Mouse (Mus musculus): ENCODE data around the gene Ampd1. TPM values are rescaled to one million over a fixed set of nuclear protein-coding genes. Genes with fewer than 3 reads are reported as not detected.
A peak's percentile ranks its signal among the peaks of the same experiment; 100 is the strongest.

The Ampd1 gene
- total RNA-seq (2012; rRNA removed) (not detected in 2 replicates), total RNA-seq (2014; rRNA removed) (not detected in 2 replicates), polyA plus RNA-seq (2012; ENCODE audit: insufficient read length, low read depth) (0.19 and 0.38 TPM in 2 replicates)

DNA sequence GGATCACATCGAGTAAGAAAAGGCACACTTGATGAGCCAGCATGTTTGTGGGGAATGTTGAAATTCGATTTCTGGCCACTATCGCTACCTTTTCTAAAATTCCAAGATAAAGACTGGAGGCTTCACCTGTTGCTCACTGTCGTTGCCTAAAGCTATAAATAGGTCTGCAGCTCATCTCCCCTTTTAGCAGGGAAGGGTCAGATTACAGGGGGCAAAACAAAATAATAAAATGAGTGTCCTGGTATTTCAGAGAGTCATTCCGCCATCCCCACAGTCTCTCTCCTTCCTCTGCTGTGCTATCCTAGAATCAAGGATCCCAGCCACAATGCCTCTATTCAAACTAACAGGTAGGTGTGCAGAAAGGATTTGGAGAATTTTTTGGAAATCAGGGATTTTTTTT, at the start of gene Ampd1:
Gene Ampd1, plus strand, starts transcription at position 244 of the 400 bp plus-strand sequence.
- no peaks in the 10 kb centered on the region for H3K27me3 ChIP-seq (replicated peaks)
- H3K9ac ChIP-seq (ENCODE audit: insufficient read depth, low read depth): no peak within 1 kb of the TSS
- dilution Hi-C loops (cut with MboI; ENCODE audit: extremely low pct_ligation_motif_present, extremely low pct_unique_long_range_greater_than_20kb, low sequenced_read_pairs) (no loop called here), in situ Hi-C loops (cut with MboI; ENCODE audit: low pct_ligation_motif_present, low pct_unique_long_range_greater_than_20kb, low sequenced_read_pairs) (no loop called here)
- H3K4me3 ChIP-seq (replicated peaks in 1 of 3; ENCODE audit: low read depth in 2 of 3, low read length in 2 of 3, poor library complexity in 1 of 3): no peak within 1 kb of the TSS
- H3K36me3 ChIP-seq (replicated peaks in 1 of 2; ENCODE audit: control insufficient read depth in 1 of 2, insufficient read depth in 1 of 2, low read length in 1 of 2): peaks cover 5 to 9% of the 10 kb centered on the region in 2 experiments
- no peak within 1 kb of the TSS for H3K4me2 ChIP-seq (ENCODE audit: insufficient read depth, low read depth, poor library complexity, severe bottlenecking)
- H3K27ac ChIP-seq (ENCODE audit: insufficient read depth, low read depth): no peak within 1 kb of the TSS
- TF ChIP-seq TBP (conservative IDR thresholded peaks at IDR 0.05; ENCODE audit: low read depth, low read length) (no peak), BHLHE40 (IDR thresholded peaks at IDR 0.05; ENCODE audit: low read depth, low read length) (no peak), UBTF (IDR thresholded peaks at IDR 0.05; ENCODE audit: low read depth, low read length) (no peak), HCFC1 (IDR thresholded peaks at IDR 0.05; ENCODE audit: low read depth, low read length) (no peak), ZC3H11A (IDR thresholded peaks at IDR 0.05; ENCODE audit: low read depth, low read length) (no peak), GABPA (IDR thresholded peaks at IDR 0.05; ENCODE audit: insufficient replicate concordance, low read depth, low read length) (no peak), ZNF384 (IDR thresholded peaks at IDR 0.05; ENCODE audit: low read depth, low read length) (no peak), EP300 (IDR thresholded peaks at IDR 0.05; ENCODE audit: low read length) (no peak), MXI1 (IDR thresholded peaks at IDR 0.05; ENCODE audit: low read depth, low read length) (no peak), JUND (conservative IDR thresholded peaks at IDR 0.05; ENCODE audit: low read depth, low read length) (no peak), MAFK (IDR thresholded peaks at IDR 0.05; ENCODE audit: insufficient replicate concordance, low read length) (no peak), SMC3 (IDR thresholded peaks at IDR 0.05; ENCODE audit: low read depth, low read length) (no peak), MYC (IDR thresholded peaks at IDR 0.05; ENCODE audit: low read depth, low read length) (no peak), E2F4 (IDR thresholded peaks at IDR 0.05; ENCODE audit: insufficient replicate concordance, low read depth, low read length) (no peak), TCF12 (IDR thresholded peaks at IDR 0.05; ENCODE audit: low read depth, low read length) (no peak), JUN (IDR thresholded peaks at IDR 0.05; ENCODE audit: insufficient read depth, low read depth, low read length) (no peak), USF2 (conservative IDR thresholded peaks at IDR 0.05; ENCODE audit: low read depth, low read length) (no peak), POLR2AphosphoS2 (IDR thresholded peaks at IDR 0.05; ENCODE audit: low read depth, low read length) (no peak)
- DNase-seq (ENCODE audit: extremely low read depth): no peak
- H3K79me2 ChIP-seq (replicated peaks; ENCODE audit: control insufficient read depth, extremely low read depth, insufficient read depth, poor library complexity, severe bottlenecking): no peaks in the 10 kb centered on the region
- H3K4me1 ChIP-seq (ENCODE audit: control insufficient read depth in 1 of 2, insufficient read depth in 2 of 2): no peaks in the 10 kb centered on the region
- no peaks in the 10 kb centered on the region for H3K9me3 ChIP-seq (replicated peaks; ENCODE audit: low read length)

DNA sequence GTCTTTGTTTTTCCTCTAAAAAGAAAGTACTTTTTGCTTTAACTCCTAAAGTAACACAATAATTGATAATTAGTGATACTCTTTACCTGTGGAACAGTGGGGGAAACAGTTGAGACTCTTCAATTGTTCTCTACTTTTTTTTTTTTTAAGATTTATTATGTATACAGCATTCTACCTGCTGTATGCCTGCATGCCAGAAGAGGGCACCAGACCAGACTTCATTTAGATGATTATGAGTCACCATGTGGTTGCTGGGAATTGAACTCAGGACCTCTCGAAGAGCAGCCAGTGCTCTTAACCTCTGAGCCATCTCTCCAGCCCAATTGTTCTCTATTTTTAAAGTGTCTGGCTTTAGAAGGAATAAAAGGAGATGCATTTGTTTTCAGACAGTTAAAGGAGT, 47.6 kb upstream of the Ampd1 start:
- TF ChIP-seq CHD2 (IDR thresholded peaks at IDR 0.05; ENCODE audit: low read length): no peak
- peak; percentile 29 to 48; a peak in 3 of 4 replicates for TF ChIP-seq CTCF (conservative IDR thresholded peaks at IDR 0.05 in 1 of 2, IDR thresholded peaks at IDR 0.05 in 1 of 2; ENCODE audit: low read depth in 2 of 2, low read length in 2 of 2)
- peak; percentile 60; the same call in 1 of the 2 replicates for TF ChIP-seq MYC (IDR thresholded peaks at IDR 0.05; ENCODE audit: low read depth, low read length)
- no peak for TF ChIP-seq ZC3H11A (IDR thresholded peaks at IDR 0.05; ENCODE audit: low read depth, low read length)
- TF ChIP-seq CHD1 (IDR thresholded peaks at IDR 0.05; ENCODE audit: low read depth, low read length): 0 out of 2 replicates have a peak, but pooled peaks have one; percentile 35
- TF ChIP-seq SIN3A (IDR thresholded peaks at IDR 0.05; ENCODE audit: low read length): 0 out of 2 replicates have a peak, but pooled peaks have one; percentile 35
- 0 out of 2 replicates have a peak, but pooled peaks have one; percentile 5 for TF ChIP-seq JUN (IDR thresholded peaks at IDR 0.05; ENCODE audit: insufficient read depth, low read depth, low read length)
- 0 out of 2 replicates have a peak, but pooled peaks have one; percentile 46 for TF ChIP-seq MAX (IDR thresholded peaks at IDR 0.05; ENCODE audit: low read length)
- TF ChIP-seq USF2 (conservative IDR thresholded peaks at IDR 0.05; ENCODE audit: low read depth, low read length): no peak
- no peak for TF ChIP-seq POLR2A (IDR thresholded peaks at IDR 0.05; ENCODE audit: low read depth, low read length)
- TF ChIP-seq ZNF384 (IDR thresholded peaks at IDR 0.05; ENCODE audit: low read depth, low read length): peak; percentile 83
- no peak for TF ChIP-seq BHLHE40 (IDR thresholded peaks at IDR 0.05; ENCODE audit: low read depth, low read length)
- TF ChIP-seq JUND (conservative IDR thresholded peaks at IDR 0.05; ENCODE audit: low read depth, low read length): peak; percentile 59
- Histone ChIP-seq H3K27ac (ENCODE audit: insufficient read depth, low read depth) (no peak overlapping the region), H3K27me3 (replicated peaks) (no peaks in the 10 kb centered on the region), H3K9me3 (replicated peaks; ENCODE audit: low read length) (no peaks in the 10 kb centered on the region), H3K4me2 (ENCODE audit: insufficient read depth, low read depth, poor library complexity, severe bottlenecking) (no peak overlapping the region), H3K36me3 (replicated peaks in 1 of 2; ENCODE audit: control insufficient read depth in 1 of 2, insufficient read depth in 1 of 2, low read length in 1 of 2) (peaks cover 22 to 56% of the 10 kb centered on the region in 2 experiments), H3K79me2 (replicated peaks; ENCODE audit: control insufficient read depth, extremely low read depth, insufficient read depth, poor library complexity, severe bottlenecking) (peaks cover 93% of the 10 kb centered on the region), H3K4me3 (replicated peaks in 1 of 3; ENCODE audit: low read depth in 2 of 3, low read length in 2 of 3, poor library complexity in 1 of 3) (no peak overlapping the region), H3K9ac (ENCODE audit: insufficient read depth, low read depth) (no peak overlapping the region), H3K4me1 (ENCODE audit: control insufficient read depth in 1 of 2, insufficient read depth in 2 of 2) (peaks cover 5 to 40% of the 10 kb centered on the region in 2 experiments; a peak in 2 of 4 replicates)
- dilution Hi-C loops (cut with MboI; ENCODE audit: extremely low pct_ligation_motif_present, extremely low pct_unique_long_range_greater_than_20kb, low sequenced_read_pairs): no loop called here
- in situ Hi-C loops (cut with MboI; ENCODE audit: low pct_ligation_motif_present, low pct_unique_long_range_greater_than_20kb, low sequenced_read_pairs): no loop called here
- peak; percentile 40 for DNase-seq (ENCODE audit: extremely low read depth)

Measured in CH12.LX (cell line).